Mouse (Mus musculus) forebrain, embryonic 12.5 days (tissue): Measurements from ENCODE around the gene Pou2af1. TPM values are rescaled to one million over a fixed set of nuclear protein-coding genes. Genes with fewer than 3 reads are reported as not detected.

Experiments used
- ATAC-seq: fragments of 200-750 bp; cut with Nextera tagmentation; 2 replicates; pipeline ENCODE4 v1.8.0; 2017; ENCODE audit warnings: moderate TSS enrichment; ENCODE audit not compliant: low FRiP score
- H3K27ac ChIP-seq: fragments of 300-500 bp; sonication (generic); 2 replicates; pipeline ENCODE4 v1.5.1; 2016; ENCODE audit warnings: mild to moderate bottlenecking
- H3K27me3 ChIP-seq: fragments of 300-500 bp; sonication (generic); 2 replicates; pipeline ENCODE4 v1.6.1; 2016; ENCODE audit warnings: mild to moderate bottlenecking
- H3K36me3 ChIP-seq: fragments of 300-500 bp; sonication (generic); replicated peaks from 2 replicates; pipeline ENCODE4 v1.6.1; 2016; ENCODE audit warnings: mild to moderate bottlenecking
- H3K4me1 ChIP-seq: fragments of 300-500 bp; sonication (generic); 2 replicates; pipeline ENCODE4 v1.6.1; 2016
- H3K4me2 ChIP-seq: fragments of 300-500 bp; sonication (generic); 2 replicates; pipeline ENCODE4 v1.6.1; 2016; ENCODE audit warnings: mild to moderate bottlenecking, moderate library complexity
- H3K4me3 ChIP-seq: fragments of 300-500 bp; sonication (generic); replicated peaks from 2 replicates; pipeline ENCODE4 v1.5.1; 2016; ENCODE audit warnings: mild to moderate bottlenecking
- H3K9ac ChIP-seq: fragments of 300-500 bp; sonication (generic); 2 replicates; pipeline ENCODE4 v1.6.1; 2016; ENCODE audit warnings: mild to moderate bottlenecking
- H3K9me3 ChIP-seq: fragments of 300-500 bp; sonication (generic); 2 replicates; pipeline ENCODE4 v1.6.1; 2016
- WGBS: fragments of 180-500 bp; shearing (Covaris S2); methylation state at CpG from one replicate; pipeline ENCODE4 v1.1.7; 2016; 5-methylcytosine and 5-hydroxymethylcytosine counted together
- polyA plus RNA-seq: library from polyadenylated mRNA; unstranded; fragments of >200 nt; fragmentation: Nextera tagmentation; extraction: Ambion mirVana; gene quantifications from 2 replicates; pipeline ENCODE4 v1.2.1, GENCODE M21; 2016

The Pou2af1 gene
- polyA plus RNA-seq, 1 experiment from 2014 or later: not detected

GRCm38 (mm10) chr9:51182716-51183710 lies 30.5 kb upstream of the Pou2af1 start:
- H3K27me3 ChIP-seq: no peaks in the 10 kb centered on the region
- H3K9ac ChIP-seq: no peak overlapping the region
- no peak for ATAC-seq
- WGBS: 85% methylated on average over 15 of the region's 15 CpGs
- H3K4me2 ChIP-seq: no peak overlapping the region
- H3K4me3 ChIP-seq: no peak overlapping the region
- no peak overlapping the region for H3K27ac ChIP-seq
- H3K4me1 ChIP-seq: no peaks in the 10 kb centered on the region; the same call in 1 of the 2 replicates
- no peaks in the 10 kb centered on the region for H3K9me3 ChIP-seq
- H3K36me3 ChIP-seq: no peaks in the 10 kb centered on the region

DNA sequence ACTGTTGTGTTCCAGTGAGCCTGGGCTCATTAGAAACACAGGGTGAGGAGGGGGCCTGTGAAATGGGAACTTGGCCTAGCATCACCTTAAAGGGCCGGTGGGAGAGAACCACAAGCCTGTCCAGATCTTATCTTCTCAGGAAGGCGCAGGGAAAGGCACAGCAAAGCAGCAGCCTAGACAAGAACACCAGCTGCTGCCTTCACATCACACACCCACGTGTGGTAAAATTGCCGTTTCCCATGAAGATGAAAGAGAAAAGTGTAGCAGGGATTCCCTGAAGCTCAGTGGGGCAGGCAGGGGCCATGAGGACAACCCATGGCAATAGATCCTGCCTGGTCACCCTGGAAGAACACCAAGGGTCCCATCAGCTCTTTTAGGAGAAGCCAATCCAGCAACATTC lies 28.1 kb upstream of the Pou2af1 start:
- ATAC-seq: no peak
- H3K36me3 ChIP-seq: no peaks in the 10 kb centered on the region
- H3K9ac ChIP-seq: no peak overlapping the region
- no peaks in the 10 kb centered on the region for H3K27me3 ChIP-seq
- no peak overlapping the region for H3K4me3 ChIP-seq
- H3K27ac ChIP-seq: no peak overlapping the region
- no peaks in the 10 kb centered on the region for H3K9me3 ChIP-seq
- no peak overlapping the region for H3K4me2 ChIP-seq
- no peaks in the 10 kb centered on the region; the same call in 1 of the 2 replicates for H3K4me1 ChIP-seq
- 80% methylated on average over 4 of the region's 4 CpGs for WGBS

GRCm38 (mm10) chr9:51185871-51186270 lies 27.6 kb upstream of the Pou2af1 start:
- H3K4me1 ChIP-seq: no peaks in the 10 kb centered on the region; the same call in 1 of the 2 replicates
- no peaks in the 10 kb centered on the region for H3K36me3 ChIP-seq
- no peak overlapping the region for H3K4me2 ChIP-seq
- WGBS: 76% methylated on average over 5 of the region's 5 CpGs
- H3K9ac ChIP-seq: no peak overlapping the region
- no peak for ATAC-seq
- H3K27me3 ChIP-seq: no peaks in the 10 kb centered on the region
- H3K4me3 ChIP-seq: no peak overlapping the region
- H3K27ac ChIP-seq: no peak overlapping the region
- H3K9me3 ChIP-seq: no peaks in the 10 kb centered on the region

GRCm38 (mm10) chr9:51190655-51191054 lies 22.9 kb upstream of the Pou2af1 start:
- no peak overlapping the region for H3K4me3 ChIP-seq
- no peaks in the 10 kb centered on the region for H3K9me3 ChIP-seq
- no peaks in the 10 kb centered on the region; the same call in 1 of the 2 replicates for H3K4me1 ChIP-seq
- no peak overlapping the region for H3K4me2 ChIP-seq
- no peaks in the 10 kb centered on the region for H3K27me3 ChIP-seq
- WGBS: 83% methylated on average over 3 of the region's 3 CpGs
- H3K36me3 ChIP-seq: no peaks in the 10 kb centered on the region
- no peak for ATAC-seq
- no peak overlapping the region for H3K9ac ChIP-seq
- H3K27ac ChIP-seq: no peak overlapping the region

- no peaks in the 10 kb centered on the region for H3K9me3 ChIP-seq
- H3K4me3 ChIP-seq: no peak overlapping the region
- WGBS: 79% methylated on average over 4 of the region's 4 CpGs
- no peak overlapping the region for H3K4me2 ChIP-seq
- no peak overlapping the region for H3K9ac ChIP-seq
- H3K27me3 ChIP-seq: no peaks in the 10 kb centered on the region
- H3K36me3 ChIP-seq: no peaks in the 10 kb centered on the region
- H3K27ac ChIP-seq: no peak overlapping the region
- no peaks in the 10 kb centered on the region for H3K4me1 ChIP-seq
- ATAC-seq: no peak
These were observed 18.7 kb upstream of the Pou2af1 start for GRCm38 (mm10) chr9:51194790-51195189.

GRCm38 (mm10) chr9:51208974-51209332 lies 4.6 kb upstream of the Pou2af1 start:
- ATAC-seq: no peak
- no peaks in the 10 kb centered on the region for H3K9me3 ChIP-seq
- 94% methylated on average over 2 of the region's 2 CpGs for WGBS

DNA sequence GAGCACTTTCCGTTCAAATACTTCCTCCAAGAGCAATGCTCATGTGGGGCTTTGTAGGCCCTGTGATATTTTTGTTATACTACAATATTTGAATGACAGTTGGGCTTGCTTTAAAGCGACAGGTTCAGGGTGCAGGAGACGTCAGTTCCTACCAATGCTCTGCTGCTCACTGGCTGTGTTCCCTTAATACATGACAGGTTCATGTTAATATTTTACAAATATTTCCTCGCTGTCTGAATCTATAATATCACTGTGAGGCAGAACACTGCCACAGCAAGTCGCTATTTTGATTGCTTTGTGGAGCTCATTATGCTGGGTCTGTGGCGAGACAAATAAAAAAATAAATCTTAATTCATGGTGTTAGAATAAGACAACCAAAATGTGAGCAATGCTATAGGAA lies 2.3 kb upstream of the Pou2af1 start:
- no peak for ATAC-seq
- Histone ChIP-seq H3K36me3 (no peaks in the 10 kb centered on the region), H3K4me3 (no peak overlapping the region), H3K27ac (no peak overlapping the region), H3K9ac (no peak overlapping the region), H3K27me3 (no peaks in the 10 kb centered on the region), H3K9me3 (no peaks in the 10 kb centered on the region), H3K4me1 (no peaks in the 10 kb centered on the region; the same call in 1 of the 2 replicates), H3K4me2 (no peak overlapping the region)
- 81% methylated on average over 6 of the region's 6 CpGs for WGBS

More at GRCm38 (mm10) chr9:51208974-51209332, 4.6 kb upstream of the Pou2af1 start:
- H3K4me2 ChIP-seq: no peak overlapping the region
- H3K4me1 ChIP-seq: no peaks in the 10 kb centered on the region
- H3K27me3 ChIP-seq: no peaks in the 10 kb centered on the region
- H3K27ac ChIP-seq: no peak overlapping the region
- no peaks in the 10 kb centered on the region for H3K36me3 ChIP-seq
- H3K9ac ChIP-seq: no peak overlapping the region
- H3K4me3 ChIP-seq: no peak overlapping the region

GRCm38 (mm10) chr9:51213729-51214237 lies 275 bp downstream of the Pou2af1 start:
- no peaks in the 10 kb centered on the region for H3K9me3 ChIP-seq
- no peaks in the 10 kb centered on the region for H3K27me3 ChIP-seq
- no peak overlapping the region for H3K4me3 ChIP-seq
- WGBS: 94% methylated on average over 6 of the region's 6 CpGs
- no peak for ATAC-seq
- no peak overlapping the region for H3K4me2 ChIP-seq
- no peaks in the 10 kb centered on the region for H3K36me3 ChIP-seq
- no peaks in the 10 kb centered on the region; the same call in 1 of the 2 replicates for H3K4me1 ChIP-seq
- no peak overlapping the region for H3K9ac ChIP-seq
- no peak overlapping the region for H3K27ac ChIP-seq

DNA sequence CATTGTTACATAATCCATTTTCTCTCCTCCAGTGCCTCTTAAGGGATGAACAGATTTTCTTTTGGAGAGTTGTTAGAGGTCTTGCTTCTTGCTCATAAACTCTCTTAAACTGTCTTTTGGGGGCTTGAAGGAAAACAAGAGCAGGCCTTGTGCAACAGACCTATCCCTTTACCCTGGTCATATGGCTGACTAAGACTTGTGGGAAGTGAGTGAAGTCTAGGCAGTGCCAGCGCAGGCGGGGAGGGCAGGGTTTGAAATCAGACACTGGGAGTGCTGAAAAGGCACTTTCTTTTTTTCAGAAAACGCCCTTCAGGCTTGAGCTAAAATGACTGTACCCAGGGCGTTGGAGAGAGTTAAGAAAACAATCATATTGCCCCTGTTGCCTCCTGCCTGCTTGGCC lies 1.8 kb downstream of the Pou2af1 start:
- Histone ChIP-seq H3K9ac (no peak overlapping the region), H3K36me3 (no peaks in the 10 kb centered on the region), H3K4me3 (no peak overlapping the region), H3K27ac (no peak overlapping the region), H3K27me3 (no peaks in the 10 kb centered on the region), H3K4me1 (no peaks in the 10 kb centered on the region; the same call in 1 of the 2 replicates), H3K9me3 (no peaks in the 10 kb centered on the region), H3K4me2 (no peak overlapping the region)
- 59% methylated on average over 4 of the region's 4 CpGs for whole genome bisulfite sequencing
- ATAC-seq: no peak

DNA sequence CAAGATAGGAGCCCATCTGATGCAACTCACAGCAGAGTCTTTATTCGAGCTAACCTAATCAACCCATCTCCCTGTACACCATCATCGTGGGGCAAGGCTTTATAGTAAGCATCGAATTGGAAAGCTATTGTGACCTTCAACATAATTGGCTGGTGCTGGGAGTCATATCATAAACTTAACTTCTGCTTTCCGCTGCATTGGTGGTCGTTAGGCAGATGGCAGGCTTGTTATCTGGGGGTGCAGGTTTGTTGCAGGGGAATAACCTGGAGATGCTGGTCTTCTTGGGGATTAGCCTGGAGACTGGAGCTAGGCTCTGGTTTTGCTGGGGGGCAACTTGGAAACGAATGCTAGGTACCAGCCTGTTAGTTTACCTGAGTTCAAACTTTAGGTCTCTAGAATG lies 2.4 kb downstream of the Pou2af1 start:
- Histone ChIP-seq H3K36me3 (no peaks in the 10 kb centered on the region), H3K4me1 (no peaks in the 10 kb centered on the region; the same call in 1 of the 2 replicates), H3K27me3 (no peaks in the 10 kb centered on the region), H3K4me3 (no peak overlapping the region), H3K9ac (no peak overlapping the region), H3K4me2 (no peak overlapping the region), H3K9me3 (no peaks in the 10 kb centered on the region), H3K27ac (no peak overlapping the region)
- ATAC-seq: no peak
- WGBS: 87% methylated on average over 6 of the region's 6 CpGs

DNA sequence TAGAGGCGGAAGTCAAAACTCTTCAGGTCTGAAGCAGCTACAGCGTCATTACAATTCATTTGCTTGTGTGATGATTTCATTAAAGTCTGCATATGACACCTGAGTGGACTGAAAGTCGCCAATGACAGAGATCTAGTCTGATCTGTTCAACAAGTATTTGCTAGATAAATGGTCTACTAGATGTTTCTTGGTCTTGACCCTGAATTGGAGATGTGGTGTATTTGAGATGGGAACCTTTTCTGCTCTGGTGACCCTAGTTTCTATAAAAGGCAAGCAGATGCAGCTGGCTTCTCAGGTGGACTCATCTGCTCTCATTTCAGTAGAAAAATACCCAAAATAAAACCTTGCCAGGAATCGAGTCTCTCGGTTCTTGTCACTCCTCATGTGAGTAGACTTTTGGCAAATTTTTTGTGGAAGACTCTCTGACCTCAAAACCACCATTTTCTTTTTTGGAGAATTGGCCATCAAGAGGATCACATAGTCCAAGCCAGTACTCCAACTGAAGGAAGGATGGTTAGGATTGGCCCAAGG lies 12.2 kb downstream of the Pou2af1 start:
- Histone ChIP-seq H3K9ac (no peak overlapping the region), H3K9me3 (no peaks in the 10 kb centered on the region), H3K4me3 (no peak overlapping the region), H3K27me3 (0 out of 2 replicates have a peak, but pooled peaks cover 2% of the 10 kb centered on the region), H3K27ac (no peak overlapping the region), H3K4me1 (no peaks in the 10 kb centered on the region), H3K36me3 (no peaks in the 10 kb centered on the region), H3K4me2 (no peak overlapping the region)
- 86% methylated on average over 5 of the region's 5 CpGs for WGBS
- no peak for ATAC-seq

DNA sequence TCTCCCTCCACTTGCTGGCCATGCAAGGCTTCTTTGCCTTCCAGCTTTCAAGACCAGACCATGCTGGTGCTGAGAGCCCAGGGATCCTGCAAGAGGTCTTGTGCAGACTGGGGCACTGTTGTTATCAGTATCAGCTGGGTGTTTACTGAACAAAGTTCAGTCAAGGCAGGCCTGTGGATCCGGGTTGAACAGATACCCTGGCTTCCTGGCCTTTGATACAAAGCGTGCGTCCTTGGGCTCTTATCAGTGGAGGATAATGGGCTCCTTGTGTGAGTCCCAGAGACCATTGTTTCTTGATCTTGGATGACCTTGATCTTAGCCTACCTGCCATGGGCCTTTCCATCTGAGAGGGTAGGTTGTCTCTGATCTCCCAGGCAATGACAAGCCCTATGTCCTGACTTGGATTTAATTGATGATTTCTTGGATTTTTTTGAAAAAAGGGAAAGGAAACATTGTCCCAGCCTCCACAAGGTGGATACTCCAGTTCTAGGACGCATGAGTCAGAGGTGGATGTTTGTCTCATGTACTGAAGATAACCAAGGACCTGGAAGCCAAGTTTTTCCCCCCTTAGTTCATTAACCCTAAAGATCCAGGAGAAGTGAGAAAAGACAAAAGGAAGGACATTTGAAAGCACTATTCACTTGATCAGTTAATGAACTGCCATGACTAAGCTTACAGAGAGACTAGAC lies 17.3 kb downstream of the Pou2af1 start:
- no peak for ATAC-seq
- Histone ChIP-seq H3K27me3 (0 out of 2 replicates have a peak, but pooled peaks cover 3% of the 10 kb centered on the region), H3K36me3 (no peaks in the 10 kb centered on the region), H3K4me1 (0 out of 2 replicates have a peak, but pooled peaks cover 4% of the 10 kb centered on the region), H3K27ac (no peak overlapping the region), H3K4me3 (no peak overlapping the region), H3K9me3 (no peaks in the 10 kb centered on the region), H3K4me2 (no peak overlapping the region), H3K9ac (no peak overlapping the region)
- 87% methylated on average over 4 of the region's 4 CpGs for WGBS
